Mouse (Mus musculus) heart, embryonic 13.5 days (tissue): ENCODE results near the gene Sytl3. TPM values are rescaled to one million over a fixed set of nuclear protein-coding genes. Genes with fewer than 3 reads are reported as not detected.

Source experiments
- ATAC-seq: fragments of 200-750 bp; cut with Nextera tagmentation; 2 replicates; pipeline ENCODE4 v1.8.0; 2017; ENCODE audit warnings: moderate TSS enrichment; ENCODE audit not compliant: insufficient number of reproducible peaks, low FRiP score, low TSS enrichment; ENCODE audit errors: extremely low read depth
- H3K27ac ChIP-seq: fragments of 300-500 bp; sonication (generic); replicated peaks from 2 replicates; pipeline ENCODE4 v1.5.1; 2015; ENCODE audit warnings: moderate library complexity, mild to moderate bottlenecking, inconsistent platforms
- H3K27me3 ChIP-seq: fragments of 300-500 bp; sonication (generic); replicated peaks from 2 replicates; pipeline ENCODE4 v1.6.1; 2015; ENCODE audit warnings: mild to moderate bottlenecking, inconsistent platforms
- H3K36me3 ChIP-seq: fragments of 300-500 bp; sonication (generic); 2 replicates; pipeline ENCODE4 v1.6.1; 2015; ENCODE audit warnings: mild to moderate bottlenecking, inconsistent platforms
- H3K4me1 ChIP-seq: fragments of 300-500 bp; sonication (generic); 2 replicates; pipeline ENCODE4 v1.6.1; 2015; ENCODE audit warnings: inconsistent platforms
- H3K4me2 ChIP-seq: fragments of 300-500 bp; sonication (generic); 2 replicates; pipeline ENCODE4 v1.6.1; 2015; ENCODE audit warnings: inconsistent platforms, mild to moderate bottlenecking, moderate library complexity
- H3K4me3 ChIP-seq: fragments of 300-500 bp; sonication (generic); 2 replicates; pipeline ENCODE4 v1.5.1; 2015; ENCODE audit warnings: moderate library complexity, mild to moderate bottlenecking, inconsistent platforms
- H3K9ac ChIP-seq: fragments of 300-500 bp; sonication (generic); 2 replicates; pipeline ENCODE4 v1.6.1; 2015; ENCODE audit warnings: inconsistent platforms, mild to moderate bottlenecking, moderate library complexity
- H3K9me3 ChIP-seq: fragments of 300-500 bp; sonication (generic); 2 replicates; pipeline ENCODE4 v1.6.1; 2016; ENCODE audit warnings: inconsistent platforms
- WGBS: fragments of 180-500 bp; shearing (Covaris S2); methylation state at CpG from one replicate; pipeline ENCODE4 v1.1.7; 2015; ENCODE audit warnings: mixed read lengths; 5-methylcytosine and 5-hydroxymethylcytosine counted together
- polyA plus RNA-seq: library from polyadenylated mRNA; unstranded; fragments of >200 nt; fragmentation: Nextera tagmentation; extraction: Ambion mirVana; gene quantifications from 2 replicates; pipeline ENCODE4 v1.2.1, GENCODE M21; 2015

Sytl3 gene
- polyA plus RNA-seq, 1 experiment from 2014 or later, result not detected

DNA sequence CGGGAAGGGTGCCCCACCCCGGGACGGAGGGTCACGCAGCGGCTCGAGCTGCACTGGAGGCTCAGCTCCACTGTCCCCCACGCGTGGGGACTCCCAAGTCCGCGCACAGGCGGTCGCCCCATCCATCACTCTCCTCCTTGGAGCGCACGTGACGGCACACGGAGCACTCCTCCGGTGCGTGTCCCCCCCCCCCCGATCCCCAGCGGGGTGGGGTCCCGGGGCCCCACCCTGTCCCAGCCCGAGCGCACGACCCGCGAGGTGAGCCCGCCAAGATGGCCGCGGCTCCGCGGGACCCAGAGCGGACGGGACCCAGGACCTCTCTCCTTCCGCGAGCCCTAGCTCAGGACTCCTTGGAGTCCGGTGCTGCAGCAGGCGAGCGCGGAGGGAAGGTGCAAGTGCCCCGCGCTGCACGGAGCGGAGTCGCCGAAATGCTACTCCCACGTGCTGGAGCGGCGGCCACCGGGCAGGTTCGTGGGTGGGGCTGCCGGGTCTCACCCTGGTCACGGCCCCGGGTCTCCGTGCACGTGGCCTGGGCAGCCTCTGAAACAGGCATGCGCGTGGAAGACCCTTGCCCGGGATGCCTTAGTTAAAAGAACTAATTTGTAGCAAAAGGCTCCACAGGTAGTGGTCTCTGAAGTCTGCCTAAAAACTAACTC is 124.2 kb downstream of the Sytl3 start:
- ATAC-seq, result peak; percentile 42
- peak overlapping the region; percentile 88 for H3K4me3 ChIP-seq
- H3K9me3 ChIP-seq, result no peaks in the 10 kb centered on the region
- WGBS, result under 1% methylated on average over 46 of the region's 58 CpGs
- peaks cover 39% of the 10 kb centered on the region for H3K4me1 ChIP-seq
- H3K36me3 ChIP-seq, result no peaks in the 10 kb centered on the region
- H3K27ac ChIP-seq, result peak overlapping the region; percentile 91
- no peaks in the 10 kb centered on the region for H3K27me3 ChIP-seq
- peak overlapping the region; percentile 93 for H3K4me2 ChIP-seq
- peak overlapping the region; percentile 96 for H3K9ac ChIP-seq

DNA sequence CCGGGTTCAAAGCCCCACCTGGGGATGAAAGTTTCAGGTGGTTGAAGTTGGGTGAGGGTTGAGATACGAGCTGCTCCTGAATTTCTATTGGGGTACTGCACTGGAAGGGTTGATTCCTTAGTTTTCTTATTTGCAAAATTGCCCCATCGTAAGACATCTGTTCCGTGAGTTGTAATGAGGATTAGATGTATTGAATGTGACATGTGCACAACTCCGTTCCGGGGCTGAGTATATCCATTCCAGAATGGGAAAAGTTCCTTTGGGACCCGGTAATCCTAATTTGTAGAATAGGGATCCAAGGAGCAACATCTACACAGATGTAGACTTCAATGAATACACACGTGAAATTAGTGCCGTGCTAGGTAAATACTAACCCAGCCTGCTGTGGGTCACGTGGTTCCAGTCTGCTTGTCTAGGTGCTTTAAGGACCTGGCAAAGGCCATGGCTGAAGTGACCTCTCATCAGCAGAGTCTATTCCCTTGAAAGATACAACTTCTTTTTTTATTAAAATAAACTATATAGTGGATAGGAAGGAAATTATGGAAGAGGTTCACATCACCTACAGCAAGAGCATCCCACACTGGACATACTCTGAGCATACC is 125.0 kb downstream of the Sytl3 start:
- Histone ChIP-seq H3K4me3 (peak overlapping the region; percentile 88), H3K27ac (no peak overlapping the region), H3K4me2 (peak overlapping the region; percentile 93), H3K27me3 (no peaks in the 10 kb centered on the region), H3K4me1 (peaks cover 39% of the 10 kb centered on the region), H3K36me3 (no peaks in the 10 kb centered on the region), H3K9me3 (no peaks in the 10 kb centered on the region), H3K9ac (peak overlapping the region; percentile 96; the same call in 1 of the 2 replicates)
- 49% methylated on average over 10 of the region's 10 CpGs for WGBS
- no peak for ATAC-seq

DNA sequence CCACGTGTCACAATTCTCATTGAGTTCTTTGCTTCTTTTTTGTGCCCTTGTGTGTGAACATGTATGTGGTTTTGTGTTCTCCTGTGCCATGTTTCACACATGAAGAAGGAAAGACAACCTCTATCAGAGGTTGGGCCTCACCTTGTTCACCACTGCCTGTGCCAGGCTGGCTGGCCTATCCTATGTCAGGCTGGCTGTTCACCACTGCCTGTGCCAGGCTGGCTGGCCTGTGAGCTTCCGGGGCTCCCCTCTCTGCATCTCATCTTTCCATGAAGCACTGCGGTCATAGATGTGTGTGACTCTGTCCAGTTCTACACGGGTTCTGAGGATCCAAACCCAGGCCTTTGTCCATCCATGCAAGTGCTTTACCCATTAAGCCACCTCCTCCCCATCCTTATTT is 128.3 kb downstream of the Sytl3 start:
- 78% methylated on average over 4 of the region's 4 CpGs for WGBS

More for the DNA sequence above, 128.3 kb downstream of the Sytl3 start:
- 0 out of 2 replicates have a peak, but pooled peaks cover 9% of the 10 kb centered on the region for H3K4me1 ChIP-seq
- H3K9ac ChIP-seq, result no peak overlapping the region
- H3K27me3 ChIP-seq, result peaks cover 4% of the 10 kb centered on the region; the same call in 1 of the 2 replicates
- H3K4me3 ChIP-seq, result no peak overlapping the region
- H3K9me3 ChIP-seq, result no peaks in the 10 kb centered on the region
- no peak overlapping the region for H3K4me2 ChIP-seq
- ATAC-seq, result no peak
- no peaks in the 10 kb centered on the region for H3K36me3 ChIP-seq
- no peak overlapping the region for H3K27ac ChIP-seq

Other genes starting within 250 kb of the Sytl3 start
- gene Dynlt1b, start 229.0 kb upstream of the Sytl3 start, polyA plus RNA-seq, result 393 and 431 TPM in 2 replicates
- gene Dynlt1c, start 57.4 kb upstream of the Sytl3 start, polyA plus RNA-seq, result 24.4 and 26.6 TPM in 2 replicates
- 213 and 235 TPM in 2 replicates for gene Dynlt1f, start 3.2 kb upstream of the Sytl3 start, polyA plus RNA-seq
- 103 and 105 TPM in 2 replicates for gene Ezr, start 123.7 kb downstream of the Sytl3 start, polyA plus RNA-seq